Mouse (Mus musculus) lung, adult 2 months (tissue): ENCODE measurements around the gene Ctnnal1.

Experiments used
- CTCF ChIP-seq: fragments of 200-500 bp; IDR thresholded peaks from 2 replicates; pipeline ENCODE4 v1.5.1; 2011; ENCODE audit warnings: mild to moderate bottlenecking, low read length, control low read depth; ENCODE audit not compliant: insufficient read depth
- POLR2A ChIP-seq: fragments of 200-500 bp; IDR thresholded peaks from 2 replicates; pipeline ENCODE4 v1.6.1; 2011; ENCODE audit warnings: low read depth, mild to moderate bottlenecking, control low read depth, low read length, borderline replicate concordance; ENCODE audit errors: extremely low read depth

GRCm38 (mm10) chr4:56829511-56829921 lies 35.5 kb downstream of the Ctnnal1 start:
- TF ChIP-seq CTCF (no peak), POLR2A (no peak)
